Mouse (Mus musculus) right cerebral cortex, adult 2 months (tissue): ENCODE data around the gene Fyttd1.
"Not testable (repeated sequence)": the region's sequence is repeated elsewhere in the genome, so short reads cannot be mapped to it uniquely, and the experiment has no call there.

ENCODE experiments used
- DNase-seq, 2 experiments: peaks; one replicate each; pipeline ENCODE4 v3.0.0; 2021 to 2022; ENCODE audit warnings: low spot score in 2 of 2

Gene Fyttd1

DNA sequence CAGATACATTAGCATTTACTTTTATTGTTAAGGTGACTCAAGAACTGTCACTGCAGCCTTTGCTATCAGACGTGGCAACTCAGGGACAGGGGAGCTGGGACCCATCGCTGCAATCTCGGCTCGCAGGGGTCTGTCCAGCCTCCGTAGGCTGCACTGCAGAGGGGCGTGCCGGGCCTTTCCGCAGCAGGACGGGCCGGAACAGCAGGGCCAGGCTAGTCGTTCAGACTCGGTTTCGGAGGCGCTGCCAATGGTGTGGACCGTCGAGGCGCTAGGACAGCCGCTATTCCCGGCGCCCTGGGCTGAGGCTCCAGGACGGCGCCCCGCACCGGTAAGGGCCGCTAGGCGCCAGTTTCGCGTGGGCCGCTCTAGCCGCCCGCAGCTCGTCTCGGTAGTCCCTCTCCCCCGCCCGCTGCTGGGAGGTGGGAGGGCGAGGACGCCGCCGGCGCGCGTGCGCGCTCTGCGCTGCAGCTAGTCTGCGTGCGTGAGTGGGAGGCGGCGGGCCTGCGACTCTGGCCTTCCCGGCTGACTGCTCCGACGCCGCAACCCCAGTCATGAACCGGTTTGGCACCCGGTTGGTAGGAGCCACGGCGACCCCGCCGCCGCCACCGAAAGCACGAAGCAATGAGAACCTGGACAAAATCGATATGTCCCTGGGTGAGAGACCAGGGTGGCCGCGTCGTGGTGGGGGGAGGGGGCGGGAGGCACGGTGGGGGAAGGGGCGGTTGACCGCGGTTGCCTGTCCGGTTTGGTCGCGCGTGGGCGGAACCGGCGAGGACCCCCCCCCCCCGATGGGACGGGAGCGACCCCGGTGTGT lies at the start of gene Fyttd1, which contains the start of gene Rubcn:
Gene Fyttd1 (plus strand): TSS at position 158 of the 814 bp plus-strand sequence.
Gene Rubcn (minus strand): TSS at position 424 of the 814 bp plus-strand sequence.
- peak; percentile 95 for DNase-seq

DNA sequence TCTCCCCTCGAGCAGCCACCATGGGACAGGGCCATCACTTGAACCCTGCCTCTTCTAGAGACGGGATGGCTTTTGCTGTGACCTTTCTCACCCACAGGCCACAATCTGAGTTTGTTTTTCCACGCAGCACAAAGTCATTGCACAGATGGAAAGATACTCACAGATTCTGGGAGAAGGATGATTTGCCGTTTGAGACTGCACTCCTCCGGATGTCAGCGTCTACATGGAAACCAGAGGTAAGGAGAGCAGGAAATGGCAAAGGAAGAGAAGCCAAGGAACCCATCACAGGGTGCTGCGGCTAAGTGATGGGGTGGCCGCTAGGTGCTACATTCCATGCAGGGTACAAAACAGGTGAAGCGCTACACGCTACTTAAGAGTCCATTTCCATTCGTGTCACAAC lies 48.2 kb upstream of the Fyttd1 start:
- DNase-seq, result no peak

DNA sequence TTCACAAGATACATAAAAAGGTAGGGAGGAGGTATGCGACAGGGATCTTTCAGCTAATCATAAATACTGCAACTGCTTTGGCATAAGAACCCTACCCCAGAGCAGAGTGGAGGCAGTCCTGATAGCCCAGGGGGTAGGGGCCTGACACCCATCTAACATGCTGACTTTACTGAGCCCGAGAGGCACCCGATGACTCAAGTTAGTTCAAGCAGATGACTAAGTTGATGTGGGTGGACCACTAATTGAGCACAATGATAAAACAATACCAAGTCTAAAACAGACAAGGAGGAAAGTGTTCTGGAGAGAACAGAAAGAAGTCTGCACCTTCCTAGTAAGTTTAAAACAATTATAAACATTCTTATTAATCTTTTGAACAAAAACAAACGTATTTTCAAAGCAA lies 45.8 kb upstream of the Fyttd1 start:
- DNase-seq, result no peak

DNA sequence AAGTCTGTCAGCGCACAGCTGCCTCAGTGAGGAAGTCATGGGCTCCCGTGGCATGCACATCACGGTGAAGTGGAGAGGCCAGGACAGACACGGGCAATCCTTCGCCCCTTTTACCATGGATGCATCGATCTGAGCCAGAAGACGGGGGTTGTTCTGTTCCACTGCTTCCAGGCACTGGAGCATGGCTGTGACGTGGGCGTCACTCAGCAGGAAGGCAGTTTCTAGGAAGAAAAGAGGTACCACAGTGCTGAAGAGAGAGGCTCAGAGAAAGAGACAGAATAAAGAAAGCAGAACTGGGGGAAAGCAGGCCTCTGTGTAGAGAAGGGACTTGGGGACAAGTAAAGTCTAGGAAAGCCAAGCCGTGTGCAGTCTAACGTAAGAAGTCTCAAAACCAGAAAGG lies 30.2 kb upstream of the Fyttd1 start:
- peak; percentile 33 to 37 for DNase-seq

DNA sequence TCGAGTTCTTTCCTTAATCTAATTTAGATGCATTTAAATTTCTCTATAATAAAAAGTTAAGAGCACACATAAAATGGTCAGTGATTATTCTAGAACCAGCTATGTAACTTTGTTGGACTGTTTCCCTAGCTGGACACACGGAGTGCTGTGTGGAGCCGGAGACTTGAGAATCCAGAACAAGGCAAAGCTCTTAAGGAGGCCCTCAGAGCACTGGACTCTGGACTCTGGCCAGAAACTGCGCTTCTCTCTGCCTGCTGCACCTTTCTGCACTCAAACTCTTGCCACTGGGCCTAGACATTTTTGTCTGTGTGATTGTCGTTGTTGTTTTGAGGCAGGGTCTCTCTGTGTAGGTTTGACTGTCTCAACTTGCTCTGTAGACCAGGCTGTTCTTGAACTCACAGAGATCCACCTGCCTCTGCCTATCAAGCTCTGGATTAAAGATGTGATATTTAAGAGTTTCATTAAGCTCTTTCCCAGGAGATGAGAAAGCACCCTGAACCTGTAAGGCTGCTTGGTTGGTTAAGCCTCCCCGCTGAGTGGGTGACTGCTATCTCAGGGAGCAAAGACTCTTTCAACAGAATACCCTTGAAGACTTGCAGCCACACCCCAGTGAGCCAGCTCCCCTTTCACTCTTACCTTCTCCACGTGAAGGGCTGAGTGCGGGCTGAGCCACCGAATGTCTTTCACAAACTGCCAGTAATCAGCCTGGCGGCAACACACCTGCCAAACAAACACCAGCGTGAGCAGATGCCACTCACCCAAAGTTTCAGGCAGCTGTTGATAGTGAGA lies 28.1 kb upstream of the Fyttd1 start:
- DNase-seq, result no peak

DNA sequence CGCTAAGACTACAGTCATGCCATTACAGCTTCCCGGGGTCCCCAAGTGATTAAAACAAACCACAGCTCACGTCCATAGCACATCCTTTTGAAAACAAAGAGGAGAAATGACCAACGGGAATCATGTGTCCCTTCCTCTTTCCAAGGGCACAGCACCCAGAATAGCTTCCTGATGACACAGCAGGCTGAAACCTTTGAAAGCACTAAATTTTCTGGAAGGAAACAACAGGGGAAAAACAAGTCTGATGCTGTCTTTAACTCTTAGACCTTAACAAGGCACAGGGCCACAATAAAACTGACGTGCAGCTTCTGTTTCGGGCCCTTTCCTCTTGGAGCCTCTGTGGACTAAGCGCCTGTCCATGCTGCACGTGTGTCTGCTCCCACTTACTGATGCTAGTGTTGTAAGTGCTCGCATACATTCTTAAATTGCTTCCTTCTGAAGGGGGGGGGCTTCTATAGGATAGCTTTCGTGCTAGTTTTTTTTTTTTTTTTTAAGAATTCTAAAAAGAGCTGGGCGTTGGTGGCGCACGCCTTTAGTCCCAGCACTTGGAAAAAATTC lies 23.7 kb upstream of the Fyttd1 start:
- DNase-seq, result peak in 1 of 2 experiments; percentile 21

DNA sequence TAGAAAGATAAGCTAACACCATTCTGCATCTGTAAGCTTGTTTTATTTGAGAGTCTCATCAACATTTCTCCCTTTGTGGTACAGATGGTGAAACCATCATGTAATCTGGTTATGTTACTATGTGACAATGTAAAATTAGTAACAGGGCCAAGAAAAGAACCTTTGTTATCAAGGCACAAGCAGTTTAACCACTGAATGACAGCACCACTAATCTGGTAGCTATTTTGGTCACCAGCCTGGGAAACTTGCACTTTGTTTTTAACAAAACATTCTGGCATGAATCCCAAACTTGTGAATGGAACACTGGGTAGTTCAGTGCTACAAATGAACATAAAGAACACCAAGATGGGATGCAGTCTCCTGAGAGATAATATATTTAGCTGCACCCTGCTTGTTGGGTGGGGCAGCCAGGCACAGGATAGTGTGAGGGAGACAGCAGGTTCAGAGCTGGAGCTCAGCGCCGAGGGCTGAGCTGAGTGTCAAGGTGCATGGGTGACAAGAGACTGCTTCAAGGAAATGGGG lies 23.2 kb upstream of the Fyttd1 start:
- peak; percentile 23 to 37 for DNase-seq

DNA sequence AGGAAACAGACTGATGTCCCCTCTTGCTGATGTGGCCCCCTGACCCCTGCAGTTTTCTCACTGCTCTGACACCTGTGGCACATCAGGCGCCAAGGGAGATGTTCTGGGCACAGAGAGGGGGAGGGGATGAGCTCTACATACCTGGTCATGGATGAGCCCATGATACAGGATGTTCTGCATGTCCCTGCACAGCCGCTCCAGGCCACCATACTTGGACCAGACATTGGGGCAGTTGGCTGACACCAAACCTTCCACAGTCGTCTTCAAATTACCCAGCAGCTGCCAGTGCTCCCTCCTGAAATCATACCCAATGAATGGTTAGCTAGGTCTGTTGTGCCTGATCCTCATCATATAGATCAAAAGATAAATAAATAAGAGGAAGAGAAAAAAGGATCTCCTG lies 20.5 kb upstream of the Fyttd1 start:
- DNase-seq, result no peak

DNA sequence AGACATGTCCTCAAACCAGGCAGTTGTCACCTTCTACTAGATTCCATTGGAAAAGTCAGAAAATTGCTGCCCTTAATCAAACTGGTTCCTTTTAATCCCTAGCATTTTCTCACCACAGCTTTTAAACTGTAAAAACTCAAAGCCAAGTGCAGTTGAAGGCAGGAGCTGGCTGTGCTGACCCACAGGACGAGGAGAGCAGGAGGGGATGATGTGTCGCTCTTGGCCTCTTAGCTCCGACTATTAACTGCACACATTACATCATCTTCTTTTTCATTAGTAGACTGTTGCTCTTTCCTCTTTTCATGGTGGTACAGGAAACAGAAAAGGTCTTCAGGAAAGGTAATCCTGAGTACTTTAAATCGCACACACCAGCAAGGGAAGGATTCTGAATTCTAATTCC lies 18.9 kb upstream of the Fyttd1 start:
- DNase-seq, result no peak

DNA sequence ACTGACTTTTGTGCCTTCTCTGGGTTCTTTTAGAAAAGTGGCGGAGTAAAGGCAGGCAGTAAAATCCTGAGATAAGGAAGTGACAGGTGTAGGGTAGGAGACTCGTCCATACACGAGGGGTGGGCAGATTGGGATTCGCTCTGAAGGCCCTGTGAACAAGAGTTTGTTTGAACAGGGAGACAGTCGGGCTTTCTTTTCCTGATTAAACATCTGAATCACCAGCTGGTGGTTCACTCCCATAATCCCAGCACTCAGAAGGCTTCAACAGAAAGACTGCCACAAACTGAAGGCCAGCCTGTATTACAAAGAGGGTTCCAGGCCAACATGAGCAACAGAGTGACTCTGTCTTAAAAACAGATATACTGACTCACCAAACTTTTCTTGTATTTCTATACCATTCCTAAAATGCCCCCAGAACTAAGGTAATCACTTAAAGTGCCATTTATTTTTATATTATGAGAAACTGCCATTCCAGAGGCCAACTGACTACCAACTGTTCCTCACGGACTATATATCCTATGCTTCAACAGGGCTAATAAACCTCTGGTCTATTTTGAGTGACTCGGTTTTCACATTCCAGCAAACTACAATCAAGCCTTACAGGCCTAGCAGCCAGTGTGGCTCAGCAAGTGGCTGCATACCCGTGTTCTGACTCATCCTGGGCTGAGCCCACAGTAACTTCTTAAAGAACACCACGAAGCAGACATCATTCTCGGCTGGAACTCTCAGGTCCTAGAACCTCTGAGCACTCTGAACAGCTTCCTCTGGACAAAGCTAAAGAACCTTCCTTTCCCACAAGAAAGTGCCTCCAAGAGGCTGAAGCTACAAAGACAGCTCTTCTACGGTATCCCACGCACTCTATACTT lies 18.3 kb upstream of the Fyttd1 start:
- DNase-seq, result peak in 1 of 2 experiments; percentile 22

DNA sequence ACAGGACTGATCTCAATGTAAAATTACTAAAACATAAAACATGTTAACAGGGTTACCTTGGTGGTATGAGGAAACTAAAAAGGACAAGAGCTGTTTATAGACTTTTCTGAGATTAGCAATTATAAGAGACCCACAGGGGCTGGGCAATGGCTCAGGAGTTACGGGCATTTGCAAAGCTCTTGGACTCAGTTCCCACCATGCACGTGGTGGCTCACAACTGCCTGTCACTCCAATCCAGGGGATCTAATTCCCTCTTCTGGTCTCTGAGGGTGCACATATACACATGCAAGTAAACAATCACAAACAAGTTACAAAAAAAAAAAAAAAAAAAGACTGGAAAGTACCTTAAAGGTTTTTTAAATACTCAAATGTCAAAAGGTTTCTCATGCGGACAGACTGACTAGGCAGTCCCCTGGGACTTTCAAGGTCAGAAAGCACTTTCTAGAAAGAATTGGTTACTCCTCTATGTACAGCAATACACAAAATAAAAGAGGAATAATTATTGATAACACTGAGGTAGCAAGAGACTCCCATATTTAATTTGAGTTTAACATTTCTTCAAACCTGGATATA lies 15.4 kb upstream of the Fyttd1 start:
- no peak for DNase-seq

DNA sequence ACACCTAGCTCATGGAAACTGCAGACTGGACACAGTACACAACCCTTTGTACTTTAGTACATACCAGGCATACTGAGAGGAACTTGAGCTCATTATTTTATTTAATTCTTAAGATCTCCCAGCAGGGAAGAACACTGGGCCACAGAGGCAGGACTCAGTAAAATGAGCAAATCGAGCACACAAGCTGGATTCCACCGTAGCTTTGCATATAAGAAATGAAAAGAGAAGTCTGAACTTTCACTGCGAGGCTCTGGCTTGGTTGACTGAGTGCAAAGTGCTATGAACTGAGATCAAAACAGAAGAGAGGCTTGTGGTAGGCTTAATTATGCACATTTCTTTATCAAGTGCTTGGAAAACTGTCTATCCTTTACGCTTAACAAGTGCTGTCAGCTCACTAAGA lies 11.9 kb upstream of the Fyttd1 start:
- DNase-seq, result no peak

DNA sequence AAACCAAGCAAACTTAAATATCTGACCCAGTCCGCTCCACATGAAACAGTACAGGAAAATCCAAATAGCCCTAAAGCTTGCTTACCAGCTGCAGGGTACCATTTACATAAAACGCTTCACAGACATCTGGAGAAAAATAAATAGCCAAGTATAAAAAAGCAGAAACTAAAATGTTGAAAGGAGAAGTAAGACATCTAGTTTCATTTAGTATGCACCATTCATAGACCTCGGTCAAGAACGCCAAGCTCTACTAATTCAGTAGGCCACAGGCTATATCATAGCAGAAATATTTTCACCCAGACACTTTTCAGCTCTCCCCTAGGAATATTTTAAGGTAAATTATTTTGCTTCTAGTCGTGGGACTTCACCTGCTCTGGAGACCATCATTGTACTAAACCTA lies 10.6 kb upstream of the Fyttd1 start:
- no peak for DNase-seq

DNA sequence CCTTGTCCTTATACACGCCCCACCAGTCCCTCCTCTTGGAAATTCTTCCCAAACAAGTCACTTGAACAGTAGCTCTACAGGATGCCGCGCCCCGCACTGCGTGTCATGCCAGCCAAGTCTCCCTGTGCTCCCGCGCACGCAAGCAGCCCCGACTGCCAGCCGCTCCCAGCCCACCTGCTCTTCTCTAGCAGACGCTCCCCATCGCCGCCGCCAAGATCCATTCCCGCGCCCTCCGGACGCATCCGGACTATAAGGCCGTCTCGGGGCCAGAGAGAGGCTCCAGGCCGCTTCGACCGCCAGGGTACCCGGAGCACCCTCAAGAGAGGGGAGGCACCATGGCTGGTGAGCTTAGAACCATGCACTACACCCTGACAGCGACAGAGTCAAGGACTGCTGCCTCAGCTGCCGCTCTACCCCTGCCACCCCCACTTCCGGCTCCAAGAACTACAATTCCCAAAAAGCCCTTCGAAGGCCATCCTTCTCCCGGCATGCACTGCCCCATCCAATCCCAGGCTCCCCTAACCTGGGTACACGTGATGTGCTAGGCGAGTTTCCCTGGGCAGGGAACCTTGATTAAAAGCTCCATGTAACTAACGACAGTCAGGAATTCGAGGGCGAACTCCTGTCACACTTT lies 9.3 kb upstream of the Fyttd1 start:
- peak; percentile 94 for DNase-seq

DNA sequence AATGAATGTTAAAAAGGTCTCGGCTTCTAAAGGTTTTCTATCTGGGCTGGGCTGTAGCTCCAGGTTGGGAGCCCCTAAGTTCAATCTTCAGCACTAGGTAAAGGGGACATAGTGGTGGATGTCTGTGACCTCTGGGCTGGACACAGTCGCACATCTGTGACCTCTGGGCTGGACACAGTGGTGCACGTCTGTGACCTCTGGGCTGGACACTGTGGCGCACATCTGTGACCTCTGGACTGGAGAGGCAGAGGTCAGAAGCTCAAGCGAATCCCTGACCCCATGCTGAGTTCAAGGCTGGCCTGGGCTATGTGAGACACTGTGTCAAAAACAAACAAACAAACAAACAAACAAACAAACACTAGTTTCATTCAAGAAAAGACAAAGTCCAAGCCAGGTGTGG lies 7.1 kb upstream of the Fyttd1 start:
- no peak for DNase-seq

DNA sequence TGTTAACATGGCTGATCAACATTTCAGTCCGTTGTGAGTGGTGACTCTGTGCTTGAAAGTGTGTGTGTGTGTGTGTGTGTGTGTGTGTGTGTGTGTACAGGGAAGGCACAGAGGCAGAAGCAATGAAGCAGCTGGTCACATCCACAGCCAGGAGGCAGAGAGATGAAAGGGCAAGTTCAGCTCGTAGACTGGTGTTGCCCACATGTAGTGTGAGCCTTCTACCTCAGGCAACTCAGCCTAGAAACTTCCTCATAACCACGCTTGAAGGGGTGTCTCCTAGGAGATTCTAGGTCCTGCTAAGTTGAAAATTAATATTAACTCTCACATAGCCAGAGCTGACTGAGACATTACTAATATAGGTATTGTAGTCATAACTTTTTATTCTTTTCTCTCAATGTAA lies 3.9 kb upstream of the Fyttd1 start:
- no peak for DNase-seq

DNA sequence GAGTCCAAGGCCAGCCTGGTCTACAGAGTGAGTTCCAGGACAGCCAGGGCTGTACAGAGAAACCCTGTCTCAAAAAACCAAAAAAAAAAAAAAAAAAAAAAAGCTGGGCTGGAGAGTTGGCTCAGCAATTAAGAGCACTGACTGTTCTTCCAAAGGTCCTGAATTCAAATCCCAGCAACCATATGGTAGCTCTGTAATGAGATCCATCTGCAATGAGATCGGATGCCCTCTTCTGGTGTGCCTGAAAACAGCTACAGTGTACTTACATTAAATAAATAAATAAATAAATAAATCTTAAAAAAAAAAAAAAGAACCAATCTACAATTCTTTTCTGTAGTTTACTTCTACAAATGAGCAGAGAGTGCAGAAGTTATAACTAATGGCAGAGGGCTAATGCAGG lies 2.0 kb upstream of the Fyttd1 start:
- not testable (repeated sequence) for DNase-seq

DNA sequence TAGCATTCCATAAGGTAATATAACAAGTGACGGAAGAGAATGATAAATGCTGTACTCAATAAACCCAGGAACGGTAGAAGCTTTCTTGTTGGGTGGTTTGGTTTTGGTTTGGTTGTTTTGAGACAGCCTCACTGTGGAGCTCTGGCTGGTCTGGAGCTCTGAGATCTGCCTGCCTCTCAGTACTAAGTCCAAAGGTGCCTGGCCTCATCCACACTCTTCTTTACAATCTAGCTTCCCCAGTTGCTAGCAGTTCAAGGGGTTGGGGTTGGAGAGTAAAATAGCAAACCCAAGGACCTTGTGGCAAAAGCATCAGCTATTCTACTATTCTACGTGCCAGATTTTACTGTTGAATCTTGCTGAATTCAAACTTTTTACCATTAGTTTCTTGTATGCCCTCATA lies 1.5 kb upstream of the Fyttd1 start:
- no peak for DNase-seq

DNA sequence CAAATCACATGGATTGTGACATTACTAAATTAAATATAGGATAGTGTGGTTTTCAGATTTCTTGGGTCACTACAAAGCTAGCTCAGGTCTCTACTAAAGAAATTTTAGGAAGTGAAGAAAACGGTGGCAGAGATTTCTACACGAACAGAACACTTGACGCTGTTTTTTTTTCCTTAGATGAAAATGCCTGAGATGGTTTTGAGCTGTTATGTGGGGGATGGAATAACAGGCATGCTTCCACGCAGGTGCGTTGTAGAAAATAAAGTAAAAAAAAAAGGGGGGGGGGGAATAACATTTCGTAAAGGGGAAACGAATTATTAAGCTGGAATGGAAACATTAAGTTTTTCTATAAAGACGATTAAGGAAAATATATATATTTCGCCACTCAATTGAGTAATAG lies 469 bp upstream of the Fyttd1 start:
- DNase-seq, result no peak

DNA sequence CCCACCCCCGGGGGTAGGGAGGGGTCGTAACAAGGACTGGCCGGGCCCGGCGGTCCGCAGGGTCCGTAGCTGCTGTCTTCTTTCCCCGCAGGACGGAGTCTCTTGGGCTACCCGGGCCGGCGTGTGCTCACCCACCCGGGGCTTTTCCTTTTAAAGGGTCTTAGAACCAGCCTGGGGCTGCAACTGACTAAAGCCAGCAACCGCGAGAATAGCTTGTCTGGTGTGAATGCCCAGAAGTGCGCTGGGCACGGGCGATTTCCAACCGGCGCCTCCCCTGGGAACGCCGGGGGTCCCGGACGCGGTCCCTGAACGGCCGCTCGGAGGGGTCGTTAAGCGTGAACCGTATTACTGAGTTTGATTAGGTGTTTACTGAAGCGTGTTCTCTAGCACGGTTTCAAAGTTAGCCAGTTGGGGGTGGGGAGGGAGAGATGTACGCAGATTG lies 878 bp downstream of the Fyttd1 start:
- peak in 1 of 2 experiments; percentile 34 for DNase-seq
